Mouse (Mus musculus): ENCODE data around the gene Gpr68. TPM values are rescaled to one million over a fixed set of nuclear protein-coding genes. Genes with fewer than 3 reads are reported as not detected.

The Gpr68 gene
- polyA plus RNA-seq, 2 experiments from 2014 or later: 55.7 to 78.7 TPM

Other genes starting within 250 kb of the Gpr68 start
- gene Rps6ka5, start 181.2 kb downstream of the Gpr68 start, polyA plus RNA-seq (2017; shearing (Covaris generic)): 1 to 10 TPM; 3.7 to 7.2 TPM
- gene Dglucy, start 129.1 kb downstream of the Gpr68 start, polyA plus RNA-seq (2017; shearing (Covaris generic)): 10 to 100 TPM; 15.6 to 18.1 TPM
- 10 to 100 TPM; 76.7 to 82.5 TPM for gene Ccdc88c, start 120.9 kb upstream of the Gpr68 start, polyA plus RNA-seq (2017; shearing (Covaris generic))
- 10 to 100 TPM; 30.8 to 39.3 TPM for gene Ppp4r3a, start 175.5 kb upstream of the Gpr68 start, polyA plus RNA-seq (2017; shearing (Covaris generic))

All from activated CD4-positive, CD25-positive, alpha-beta regulatory T cell, adult 4 months (primary cell).